Mouse (Mus musculus): ENCODE data around the gene Arsa. TPM values are rescaled to one million over a fixed set of nuclear protein-coding genes. Genes with fewer than 3 reads are reported as not detected.

Arsa gene
- total RNA-seq, 2 experiments from 2014 or later = 31.7 to 36.1 TPM

DNA sequence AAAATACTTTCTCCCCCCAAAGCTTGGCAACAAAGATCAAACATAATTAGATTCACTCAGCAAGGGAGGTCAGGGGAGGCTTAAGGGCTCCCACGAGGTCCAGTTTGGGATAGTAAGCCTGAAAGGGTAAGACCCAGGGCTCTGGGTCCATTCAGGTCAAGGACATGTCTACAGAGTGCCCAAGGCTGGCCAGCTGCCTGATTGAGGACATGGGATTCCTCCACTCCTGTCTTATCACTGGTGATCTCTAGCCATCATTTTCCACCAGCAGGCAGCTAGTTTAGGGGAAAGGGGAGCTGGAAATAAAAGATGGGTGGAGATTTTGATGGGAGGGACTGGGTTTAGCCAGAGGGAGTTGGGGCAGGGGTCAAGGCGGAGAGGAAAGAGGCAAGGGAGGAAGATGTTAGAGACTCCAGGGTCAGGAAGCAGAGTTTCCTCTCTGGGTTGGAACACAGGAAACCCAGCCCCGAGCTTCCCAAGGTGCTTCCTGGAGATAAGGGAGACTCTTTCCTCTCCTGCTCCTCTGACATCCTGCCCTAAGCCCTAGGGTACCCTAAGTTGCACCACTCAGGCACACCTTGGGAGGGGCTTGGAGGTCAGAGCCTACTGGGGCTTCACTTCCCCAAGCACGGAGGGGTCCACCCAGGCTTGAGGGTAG is 20.3 kb upstream of the Arsa start:
- intact Hi-C loops (cut with DNase I) = no loop called here

GRCm38 (mm10) chr15:89496841-89497240 is 19.6 kb upstream of the Arsa start:
- intact Hi-C loops (cut with DNase I) = no loop called here
- no peak for DNase-seq (ENCODE audit: low spot score in 2 of 2)

More for the DNA sequence above, 20.3 kb upstream of the Arsa start:
- DNase-seq (ENCODE audit: low spot score in 2 of 2) = no peak

DNA sequence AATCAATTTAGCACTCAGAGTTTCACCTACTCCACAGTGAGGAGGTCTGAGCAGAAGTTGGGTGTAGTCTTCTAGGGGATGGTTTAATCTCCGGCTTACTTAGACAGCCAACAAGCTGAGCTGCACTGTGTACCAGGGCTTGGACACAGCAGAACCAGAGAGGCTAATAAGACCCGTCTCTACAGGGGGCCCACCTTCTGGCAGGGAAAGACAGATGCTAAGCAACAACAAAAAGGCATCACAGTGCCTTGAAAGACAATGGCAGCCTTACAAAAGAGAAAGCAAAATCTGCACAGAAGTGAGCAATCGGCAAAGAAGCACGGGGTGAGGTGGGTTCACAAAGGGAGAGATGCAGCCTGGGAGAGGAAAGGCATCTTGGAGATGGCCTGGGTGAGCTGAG is 18.9 kb upstream of the Arsa start:
- DNase-seq (ENCODE audit: low spot score in 2 of 2) = no peak
- intact Hi-C loops (cut with DNase I) = no loop called here

DNA sequence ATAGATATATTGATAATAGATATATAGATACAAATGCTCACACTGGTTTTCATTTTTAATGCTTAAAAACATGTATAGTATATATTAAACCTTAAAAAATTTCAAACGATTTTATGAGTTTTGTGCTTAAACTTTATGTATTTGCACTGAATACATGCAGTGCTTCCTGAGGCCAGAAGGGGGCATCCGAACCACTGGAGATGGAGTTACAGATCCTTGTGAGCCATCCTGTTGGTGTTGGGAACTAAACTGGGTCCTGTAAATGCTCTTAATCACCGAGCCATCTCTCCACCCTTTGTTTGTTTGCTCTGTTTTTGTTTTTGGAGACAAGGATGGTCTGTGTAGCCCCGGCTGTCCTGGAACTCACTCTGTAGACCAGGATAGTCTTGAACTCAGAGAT is 17.7 kb upstream of the Arsa start:
- intact Hi-C loops (cut with DNase I) = no loop called here

GRCm38 (mm10) chr15:89488611-89489117 is 11.4 kb upstream of the Arsa start:
- intact Hi-C loops (cut with DNase I) = no loop called here
- no peak for DNase-seq (ENCODE audit: low spot score in 2 of 2)

More for the DNA sequence above, 17.7 kb upstream of the Arsa start:
- DNase-seq (ENCODE audit: low spot score in 2 of 2) = no peak

DNA sequence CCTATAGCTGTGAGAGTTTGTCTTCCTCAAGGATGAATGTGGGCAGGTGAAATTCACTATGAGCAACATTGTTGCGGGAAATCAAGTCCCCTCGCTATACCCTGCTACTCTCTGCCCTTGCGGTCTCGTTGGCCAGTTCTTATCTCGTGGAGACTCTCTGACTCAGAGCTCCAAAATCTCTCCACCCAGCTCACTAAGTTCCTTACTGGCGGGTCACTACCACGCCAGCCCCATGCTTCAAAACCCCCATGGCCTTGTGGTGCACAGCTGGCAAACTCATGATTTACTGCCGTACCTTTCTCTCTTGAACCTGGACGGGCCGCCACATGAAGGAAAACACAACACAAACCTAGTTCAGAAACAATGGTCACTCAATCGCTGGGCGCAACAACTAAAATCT is 11.0 kb upstream of the Arsa start:
- DNase-seq (ENCODE audit: low spot score in 2 of 2) = no peak
- intact Hi-C loops (cut with DNase I) = no loop called here

DNA sequence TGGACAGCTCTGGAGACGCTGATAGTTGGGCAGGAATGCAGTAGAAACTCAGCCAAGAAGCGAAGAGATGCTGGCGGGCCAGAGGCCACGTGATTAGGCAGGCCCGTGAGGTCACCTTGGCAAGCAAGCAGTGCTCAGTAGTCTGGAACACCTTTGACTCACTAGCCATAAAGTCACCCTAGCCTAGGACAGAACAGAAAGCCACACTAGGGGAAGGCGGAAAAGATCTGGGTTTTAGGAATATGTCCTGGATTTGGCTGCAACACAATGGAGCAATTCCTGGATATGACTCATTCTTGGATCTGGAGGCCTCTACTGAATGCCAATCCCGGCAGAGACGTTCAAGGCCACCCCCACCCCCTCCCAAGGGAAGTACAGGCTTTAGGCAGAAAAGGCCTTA is 3.4 kb upstream of the Arsa start:
- intact Hi-C loops (cut with DNase I) = no loop called here

DNA sequence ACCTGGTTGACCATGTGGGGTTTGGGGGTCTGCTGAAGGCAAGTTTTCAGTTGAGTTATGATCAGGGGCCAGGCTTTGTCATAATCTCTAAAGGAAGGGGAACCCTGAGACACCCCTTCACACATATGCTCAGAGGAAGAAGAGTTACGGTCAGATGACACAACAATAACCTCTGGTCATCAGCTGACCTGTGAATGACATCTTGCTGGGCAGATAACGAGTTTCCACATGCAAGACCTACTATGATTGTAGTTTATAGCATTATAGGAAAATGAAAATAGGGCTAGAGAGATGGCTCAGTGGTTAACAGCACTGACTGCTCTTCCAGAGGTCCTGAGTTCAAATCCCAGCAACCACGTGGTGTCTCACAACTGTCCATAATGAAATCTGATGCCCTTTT is 1.4 kb upstream of the Arsa start:
- intact Hi-C loops (cut with DNase I) = no loop called here
- no peak for DNase-seq (ENCODE audit: low spot score in 2 of 2)

More for the DNA sequence above, 3.4 kb upstream of the Arsa start:
- DNase-seq (ENCODE audit: low spot score in 2 of 2) = no peak

DNA sequence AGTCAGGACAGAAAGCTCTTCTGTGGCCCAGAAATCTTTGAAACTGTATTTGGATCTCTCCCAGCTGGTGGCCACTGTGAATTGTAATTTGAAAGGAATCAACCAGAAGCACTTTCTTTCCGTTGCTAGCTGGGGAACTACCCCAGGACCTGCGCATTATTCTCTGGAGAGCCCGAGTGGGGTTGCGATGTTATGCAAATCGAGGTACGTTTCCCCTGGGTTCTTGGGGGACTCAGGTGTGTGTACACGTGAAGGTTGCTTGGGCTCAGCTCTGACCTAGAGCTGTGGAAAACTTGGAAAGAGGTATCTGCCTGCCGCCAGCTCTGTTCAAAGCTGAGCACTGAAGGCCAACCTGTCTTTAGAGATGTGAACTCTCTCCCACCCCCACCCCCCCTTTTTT is 581 bp upstream of the Arsa start:
- no peak for DNase-seq (ENCODE audit: low spot score in 2 of 2)

DNA sequence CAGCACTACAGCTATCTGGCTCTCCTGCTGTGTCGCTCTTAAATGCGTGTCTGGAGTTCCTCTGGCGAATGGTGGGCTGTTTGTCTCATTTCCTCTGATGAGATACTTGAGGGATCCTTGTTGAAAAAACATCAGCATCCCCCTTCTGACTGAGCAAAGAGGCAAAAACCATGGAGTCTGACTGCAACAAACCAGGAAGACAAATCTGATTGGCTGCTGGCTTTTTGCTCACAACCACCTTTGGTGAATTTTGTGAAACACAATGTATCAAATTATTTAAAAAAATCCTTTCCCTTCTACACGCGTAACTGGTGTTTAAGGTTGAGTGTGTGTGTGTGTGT is 780 bp downstream of the Arsa start:
- intact Hi-C loops (cut with DNase I) = no loop called here
- DNase-seq (ENCODE audit: low spot score in 2 of 2) = no peak

More for the DNA sequence above, 581 bp upstream of the Arsa start:
- intact Hi-C loops (cut with DNase I) = no loop called here

DNA sequence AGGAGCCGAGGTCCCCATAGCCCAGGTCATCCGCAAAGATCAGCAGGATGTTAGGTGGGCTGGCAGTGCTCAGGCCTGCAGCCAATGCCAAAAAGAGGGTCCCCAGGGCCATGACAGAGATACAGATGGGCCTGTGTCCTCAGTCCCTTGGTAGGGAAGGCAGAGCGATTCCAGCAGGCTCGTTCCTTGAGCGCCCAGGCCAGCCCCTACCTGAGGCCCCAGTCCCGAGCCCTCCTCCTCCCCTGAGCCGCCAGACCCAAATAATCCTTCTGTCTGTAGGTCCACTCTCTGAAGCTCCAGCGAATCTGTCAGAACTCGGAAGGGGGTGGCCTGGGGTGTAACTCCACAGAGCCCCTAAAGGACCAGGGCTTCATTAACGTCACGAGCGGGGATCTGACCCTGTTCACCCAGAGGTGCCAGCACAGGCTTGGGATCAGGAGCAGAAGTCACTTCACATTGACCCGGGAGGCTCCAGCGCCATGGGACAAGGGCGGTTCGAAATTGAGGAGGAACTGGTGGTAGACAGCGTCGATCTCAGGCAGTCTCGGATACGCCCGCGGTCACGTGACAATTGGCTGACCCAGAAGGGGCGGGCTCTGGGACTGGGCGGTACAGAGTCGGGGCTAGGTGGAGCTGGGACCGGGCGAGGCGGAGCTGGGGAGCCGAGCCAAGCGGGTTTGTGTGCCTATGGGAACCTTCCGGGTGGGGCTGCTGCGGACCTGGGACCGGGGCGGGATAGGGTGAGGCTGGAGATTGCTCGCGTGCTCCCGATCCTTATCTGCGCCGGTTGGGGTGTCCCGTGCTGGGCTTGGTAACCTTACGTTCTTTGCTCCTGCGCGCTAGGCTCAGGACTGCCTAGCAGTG is 1.4 kb downstream of the Arsa start:
- intact Hi-C loops (cut with DNase I) = no loop called here
- DNase-seq (ENCODE audit: low spot score in 2 of 2) = peak; percentile 92

GRCm38 (mm10) chr15:89475293-89475600 is 2.0 kb downstream of the Arsa start:
- intact Hi-C loops (cut with DNase I) = no loop called here
- no peak for DNase-seq (ENCODE audit: low spot score in 2 of 2)

DNA sequence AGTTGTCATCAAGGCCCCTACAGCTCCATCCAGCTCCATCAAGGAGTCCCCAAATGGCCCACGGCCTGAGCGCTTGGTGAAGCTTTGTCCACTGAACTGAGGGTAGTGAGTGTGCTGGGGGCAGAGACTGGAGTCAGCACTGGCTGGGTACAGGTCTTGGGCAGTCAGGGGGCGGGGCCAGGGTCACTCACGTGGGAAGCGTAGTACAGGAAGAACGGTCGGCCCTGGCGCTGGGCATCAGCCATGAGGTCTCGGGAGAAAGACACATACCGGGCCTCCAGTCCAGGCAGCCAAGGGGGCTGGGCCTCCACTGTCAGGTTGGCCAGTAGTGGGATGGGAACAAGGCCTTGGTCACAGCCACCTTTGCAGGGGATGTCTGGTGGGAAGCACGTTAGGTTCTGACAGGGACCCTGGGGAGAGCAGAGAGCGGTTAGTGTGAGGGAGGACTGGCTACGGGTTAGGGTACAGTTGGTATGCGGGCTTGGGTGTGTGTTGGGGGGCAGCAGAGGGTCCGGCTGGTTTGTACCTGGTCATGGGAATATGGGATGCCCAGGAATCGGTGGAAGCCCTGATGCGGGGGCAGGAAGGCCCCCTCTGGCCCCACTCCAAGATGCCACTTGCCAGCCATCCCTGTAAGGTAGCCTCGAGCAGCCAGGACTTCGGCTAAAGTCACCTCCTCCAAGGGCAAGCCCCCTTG is 2.5 kb downstream of the Arsa start:
- no peak for DNase-seq (ENCODE audit: low spot score in 2 of 2)
- intact Hi-C loops (cut with DNase I) = no loop called here

DNA sequence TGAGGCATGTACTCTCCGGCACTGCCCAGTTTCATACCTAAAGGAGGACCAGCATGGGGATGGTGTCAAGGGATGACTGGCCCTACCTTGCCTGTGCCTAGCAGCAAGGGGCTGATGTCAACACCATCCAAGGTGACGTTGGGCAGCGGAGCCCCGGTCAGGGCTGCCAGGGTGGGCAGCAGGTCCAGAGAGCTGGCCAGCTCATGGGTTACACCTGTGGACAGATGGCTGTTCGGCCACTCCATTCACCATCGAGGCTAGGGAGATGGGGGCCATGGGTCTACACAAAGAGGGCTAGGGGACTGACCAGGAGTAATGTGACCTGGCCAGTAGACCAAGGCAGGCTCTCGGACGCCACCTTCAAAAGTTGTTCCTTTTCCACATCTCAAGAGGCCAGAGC is 3.3 kb downstream of the Arsa start:
- no peak for DNase-seq (ENCODE audit: low spot score in 2 of 2)
- intact Hi-C loops (cut with DNase I) = no loop called here

GRCm38 (mm10) chr15:89473370-89473769 is 3.9 kb downstream of the Arsa start:
- no peak for DNase-seq (ENCODE audit: low spot score in 2 of 2)
- intact Hi-C loops (cut with DNase I) = no loop called here

GRCm38 (mm10) chr15:89471476-89471875 is 5.7 kb downstream of the Arsa start:
- intact Hi-C loops (cut with DNase I) = no loop called here
- DNase-seq (ENCODE audit: low spot score in 2 of 2) = no peak

- DNase-seq (ENCODE audit: low spot score in 2 of 2) = no peak
- intact Hi-C loops (cut with DNase I) = no loop called here
These were observed 8.6 kb downstream of the Arsa start for GRCm38 (mm10) chr15:89468577-89468976.

- no peak for DNase-seq (ENCODE audit: low spot score in 2 of 2)
- intact Hi-C loops (cut with DNase I) = no loop called here
These were observed 12.2 kb downstream of the Arsa start for GRCm38 (mm10) chr15:89465052-89465451.

GRCm38 (mm10) chr15:89463334-89464235 is 13.6 kb downstream of the Arsa start:
- DNase-seq (ENCODE audit: low spot score in 2 of 2) = no peak
- intact Hi-C loops (cut with DNase I) = no loop called here

DNA sequence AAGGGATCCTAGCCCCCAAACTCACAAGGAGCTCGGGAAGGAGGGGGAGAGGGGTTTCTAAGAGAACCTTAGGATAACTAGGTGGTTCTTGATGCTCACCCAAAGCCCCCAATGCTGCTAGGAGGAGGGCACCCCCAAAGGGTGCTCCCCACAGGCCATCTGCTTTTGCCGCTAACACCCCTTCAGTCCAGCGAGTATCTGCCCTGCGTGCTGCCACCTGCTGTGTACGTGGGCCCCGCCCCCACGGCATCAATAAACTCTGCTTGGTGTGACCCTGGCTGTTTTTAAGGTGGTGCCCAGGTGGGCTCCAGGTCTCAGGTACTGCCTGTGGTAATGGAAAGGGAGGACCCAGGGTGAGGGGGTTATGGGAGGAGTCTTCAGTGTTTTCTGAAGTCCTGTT is 15.0 kb downstream of the Arsa start:
- intact Hi-C loops (cut with DNase I) = no loop called here
- no peak for DNase-seq (ENCODE audit: low spot score in 2 of 2)
